Mouse (Mus musculus) cerebellum, adult 11-12 months (tissue): Measurements from ENCODE around the gene Gm21992.

Source experiments
- DNase-seq: peaks from one replicate; pipeline ENCODE4 v3.0.0; 2022

Gm21992 gene

DNA sequence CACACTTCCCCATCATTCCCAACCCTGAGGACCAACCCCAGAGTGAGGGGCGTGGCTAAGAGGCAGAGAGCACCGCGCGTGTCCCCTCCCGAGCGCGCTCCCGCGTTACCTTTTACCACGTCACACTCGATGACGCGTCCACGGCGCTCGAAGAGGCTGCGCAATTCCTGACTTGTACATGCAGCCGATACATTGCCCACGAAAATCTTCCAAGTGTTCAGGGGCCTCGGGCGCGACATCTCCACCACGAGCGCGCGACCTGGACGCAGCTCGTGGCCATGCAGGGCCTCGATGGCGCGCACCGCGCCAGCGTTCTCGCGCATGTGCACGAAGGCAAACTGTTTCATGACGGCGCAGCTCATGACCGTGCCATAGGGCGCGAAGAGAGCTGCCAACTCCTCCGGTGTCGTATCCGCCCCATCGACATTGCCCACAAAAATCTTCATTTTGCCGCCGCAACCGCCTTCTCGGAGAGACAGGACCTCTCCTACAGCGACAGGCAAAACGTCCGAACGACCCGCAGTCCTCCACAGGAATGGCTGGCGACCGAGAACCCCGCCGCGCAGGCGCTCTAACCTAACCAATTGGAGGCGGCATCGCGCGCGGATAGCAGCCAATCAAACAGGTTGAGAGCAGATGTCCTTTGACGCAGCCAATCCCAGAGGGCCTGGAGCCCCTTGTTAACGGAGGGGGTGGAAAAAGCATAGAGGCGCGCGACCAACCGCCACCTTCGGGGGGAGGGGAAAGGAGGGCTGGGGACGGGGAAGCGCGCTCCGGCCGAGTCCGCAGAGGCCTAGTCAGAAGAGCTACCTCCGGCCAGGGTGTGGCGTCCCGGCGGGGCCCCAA is at the start of gene Gm21992, which contains the start of gene Rbm14:
Gm21992 (minus strand) TSS at position 550 of the 846 bp plus-strand sequence.
Rbm14 (minus strand) TSS at position 572 of the 846 bp plus-strand sequence.
- DNase-seq: peak; percentile 99

DNA sequence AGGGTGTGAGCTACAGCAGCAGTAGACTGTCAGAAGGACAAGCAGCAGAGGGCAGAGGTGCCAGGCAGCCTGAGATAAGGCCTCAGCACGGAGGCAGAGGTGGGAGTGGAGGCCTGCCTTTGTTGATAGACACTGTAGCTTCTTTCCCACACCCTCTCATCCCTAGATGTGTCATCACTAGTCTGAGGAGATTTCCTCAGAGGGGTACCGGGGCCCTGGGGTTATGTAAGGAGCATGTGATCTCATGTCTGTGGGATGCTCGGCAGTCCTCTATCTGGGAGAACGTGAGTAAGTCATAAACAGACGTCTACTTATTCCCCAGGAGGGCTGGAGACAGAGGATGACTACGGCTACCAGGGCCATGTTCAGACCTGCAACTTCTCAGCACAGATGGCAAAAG is 47.7 kb upstream of the Gm21992 start:
- DNase-seq: no peak

DNA sequence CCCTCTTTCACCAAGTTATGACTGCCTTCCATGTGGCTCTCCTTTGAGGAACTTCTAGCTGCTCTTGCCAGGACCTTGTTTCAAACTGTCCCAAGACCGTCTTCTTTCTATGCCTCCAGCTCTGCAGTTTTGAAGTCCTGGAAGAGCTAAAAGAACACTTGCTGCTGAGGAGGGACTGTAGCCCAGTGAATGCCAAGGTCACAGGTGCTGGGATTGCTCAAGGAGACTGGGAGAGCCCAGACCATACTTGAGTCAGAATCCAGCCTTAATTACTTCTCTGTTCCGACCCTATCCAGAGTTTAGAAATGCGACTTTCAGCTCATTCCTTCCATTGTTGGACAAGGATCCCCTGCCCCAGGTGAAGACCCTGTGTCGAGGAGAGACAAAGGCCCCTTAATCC is 44.5 kb upstream of the Gm21992 start:
- no peak for DNase-seq

DNA sequence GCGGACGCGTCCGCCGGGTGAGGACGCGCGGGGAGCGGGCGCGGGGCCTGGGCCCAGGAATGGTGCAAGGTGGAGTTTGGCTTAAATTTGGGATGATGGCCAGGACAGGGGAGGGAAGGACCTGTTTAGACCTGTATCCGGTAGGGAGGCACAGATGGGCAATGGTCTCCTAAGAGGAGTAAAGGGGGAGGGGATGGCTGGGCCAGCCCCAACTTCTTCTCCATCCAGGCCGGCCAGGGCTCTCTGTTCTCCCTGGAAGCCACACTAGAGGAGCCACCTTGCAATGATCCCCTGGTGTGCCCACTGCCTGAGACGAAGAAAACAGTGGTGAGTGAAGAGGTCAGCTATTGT is 44.0 kb upstream of the Gm21992 start:
- DNase-seq: no peak

DNA sequence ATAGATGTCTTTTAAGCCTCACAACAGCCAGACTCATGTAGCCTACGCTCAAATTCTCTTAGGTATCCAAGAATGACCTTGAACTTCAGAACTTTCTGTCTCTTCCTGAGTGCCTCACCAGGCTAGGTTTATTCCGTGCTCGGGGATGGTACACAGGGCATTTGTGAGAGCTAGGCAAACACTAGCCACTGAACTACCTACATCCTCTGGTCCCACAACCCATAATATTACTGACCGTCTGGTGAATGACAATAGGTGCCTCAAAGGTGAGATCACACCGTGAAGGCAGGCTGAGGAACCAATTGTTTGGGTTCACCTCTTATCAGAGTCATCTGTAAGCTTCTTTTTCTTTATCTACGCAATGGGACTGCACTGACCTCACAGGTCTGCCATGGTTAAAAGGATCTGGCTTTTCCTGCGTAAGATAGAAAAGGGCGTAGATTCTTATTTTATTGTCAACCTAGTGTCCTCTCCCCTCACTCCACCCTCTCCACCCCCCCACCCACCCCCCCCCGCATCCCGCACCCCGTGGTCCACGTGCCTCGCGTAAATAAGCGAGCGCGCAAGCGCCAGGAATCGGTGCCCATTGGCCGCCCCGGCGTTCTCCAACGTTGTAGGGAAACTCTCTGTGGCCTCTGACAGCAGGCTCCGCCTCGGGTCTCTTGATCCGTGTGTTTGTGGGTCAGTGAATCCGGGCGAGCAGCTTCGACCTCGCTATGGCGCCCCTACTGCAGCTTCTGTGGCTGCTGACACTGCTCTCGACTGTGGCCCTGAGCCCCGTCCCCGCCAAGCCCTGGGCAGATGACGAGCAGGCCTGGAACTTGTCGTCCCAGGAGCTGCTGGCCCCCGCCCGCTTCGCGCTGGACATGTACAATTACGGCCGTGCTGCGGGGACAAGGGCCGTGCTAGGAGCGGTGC is 43.4 kb upstream of the Gm21992 start, which contains the start of gene Ctsf:
Ctsf (plus strand) TSS at position 579 of the 918 bp plus-strand sequence.
- DNase-seq: peak; percentile 95

DNA sequence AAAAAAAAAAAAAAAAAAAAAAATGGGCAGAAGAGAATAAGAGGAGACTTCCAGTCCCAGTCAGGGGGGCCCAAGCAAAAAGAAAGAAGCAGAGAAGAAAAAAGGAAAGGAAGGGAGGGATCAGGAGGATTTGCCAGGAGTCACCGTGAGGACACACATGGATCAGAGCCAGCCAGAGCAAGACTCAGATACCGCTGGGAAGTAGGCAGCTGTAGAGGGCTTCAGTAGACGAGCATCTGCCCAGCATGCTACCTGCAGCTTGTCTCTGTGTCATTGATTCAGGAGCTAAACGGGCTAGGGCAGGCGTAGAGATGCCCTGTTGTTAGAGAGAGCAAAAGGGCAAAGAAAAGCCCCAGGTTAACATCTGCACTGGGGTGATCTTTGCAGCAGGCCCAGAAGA is 38.9 kb upstream of the Gm21992 start:
- DNase-seq: no peak

DNA sequence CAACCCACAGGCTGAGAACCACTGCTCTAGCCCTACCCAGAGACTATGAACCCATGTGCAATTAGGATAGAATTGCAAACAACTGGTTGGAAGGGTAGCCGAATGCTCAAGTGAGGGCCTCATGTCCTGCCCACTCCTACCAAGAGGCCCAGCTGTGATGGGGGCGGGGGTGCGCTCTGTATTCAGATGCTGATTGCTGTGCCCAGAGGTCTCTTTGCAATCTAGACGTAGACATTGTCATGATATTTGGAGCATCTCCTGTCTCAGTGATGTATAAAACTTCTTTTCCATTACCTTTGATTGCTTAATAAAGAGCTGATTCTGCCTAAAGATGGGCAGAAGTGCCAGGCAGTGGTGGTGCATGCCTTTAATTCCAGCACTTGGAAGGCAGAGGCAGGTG is 38.4 kb upstream of the Gm21992 start:
- DNase-seq: no peak

DNA sequence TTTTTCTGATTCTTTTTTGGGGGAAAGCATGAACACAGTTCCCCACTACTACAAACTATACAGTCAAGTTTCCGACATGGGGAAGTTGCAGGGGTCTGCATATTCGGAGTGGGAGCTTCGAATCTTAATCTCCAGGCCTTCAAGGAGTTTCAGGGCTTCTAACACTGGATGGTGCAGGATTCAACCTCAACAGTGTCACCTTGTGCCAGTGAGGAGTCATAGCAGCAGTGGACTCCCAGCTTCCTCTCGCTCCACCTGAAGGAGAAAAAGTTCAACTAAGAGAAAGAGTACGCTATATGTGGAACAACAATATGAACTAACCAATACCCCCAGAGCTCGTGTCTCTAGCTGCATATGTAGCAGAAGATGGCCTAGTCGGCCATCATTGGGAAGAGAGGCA is 36.1 kb upstream of the Gm21992 start:
- DNase-seq: no peak

DNA sequence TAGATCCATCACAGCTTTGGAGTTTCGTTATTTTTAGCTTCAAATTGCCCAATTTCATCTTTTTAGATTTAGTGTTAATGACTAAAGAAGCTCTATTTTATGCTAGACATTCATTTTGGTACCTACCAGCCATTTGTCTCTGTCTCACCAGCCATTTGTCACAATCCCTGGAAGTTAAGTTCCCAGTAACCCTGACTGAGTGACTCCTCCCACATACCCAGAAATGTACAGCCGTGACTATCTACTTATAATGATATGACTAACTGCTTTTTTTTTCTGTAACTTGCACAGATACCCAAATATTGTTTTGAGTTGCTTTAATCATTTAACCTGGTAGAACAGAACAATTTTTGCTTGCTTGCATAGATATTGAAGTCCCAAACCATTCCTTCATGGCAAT is 34.4 kb upstream of the Gm21992 start:
- no peak for DNase-seq

DNA sequence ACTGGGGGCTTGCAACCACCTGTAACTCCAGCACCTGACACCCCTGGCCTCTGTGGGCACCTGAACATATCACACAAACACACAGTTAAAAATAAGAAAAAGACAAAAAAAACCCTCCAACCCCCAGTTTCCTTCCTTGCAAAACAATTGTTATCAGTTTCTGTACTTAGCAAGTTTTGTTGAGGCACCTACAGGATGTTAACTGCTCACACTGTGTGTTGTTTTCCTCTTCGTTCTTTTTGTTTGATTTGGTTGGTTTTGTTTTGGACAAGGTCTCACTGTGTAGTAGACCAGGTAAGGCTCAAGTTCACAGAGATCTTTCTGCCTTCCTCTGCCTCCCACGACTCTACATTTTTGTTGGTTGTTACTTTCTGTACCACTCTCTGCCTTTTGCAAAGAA is 31.2 kb upstream of the Gm21992 start:
- no peak for DNase-seq

DNA sequence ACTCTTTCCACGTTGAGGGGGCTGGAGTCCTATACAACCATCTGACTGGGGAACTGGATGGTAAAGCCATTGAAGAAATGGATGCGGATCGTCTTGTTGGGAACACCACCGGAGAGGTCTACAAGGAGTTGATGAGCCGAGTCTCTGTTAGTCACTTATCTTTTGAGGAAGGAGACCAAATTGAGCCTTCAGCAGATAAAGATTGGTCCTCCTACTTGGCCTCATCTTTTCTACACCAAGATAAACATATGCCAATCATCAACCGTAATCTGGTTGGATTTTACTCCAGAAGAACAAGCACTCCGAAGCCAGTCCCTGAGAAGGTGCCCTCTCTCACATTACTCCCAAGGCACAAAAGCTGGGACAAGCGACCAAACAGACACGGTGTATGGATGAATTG is 29.4 kb upstream of the Gm21992 start:
- no peak for DNase-seq

DNA sequence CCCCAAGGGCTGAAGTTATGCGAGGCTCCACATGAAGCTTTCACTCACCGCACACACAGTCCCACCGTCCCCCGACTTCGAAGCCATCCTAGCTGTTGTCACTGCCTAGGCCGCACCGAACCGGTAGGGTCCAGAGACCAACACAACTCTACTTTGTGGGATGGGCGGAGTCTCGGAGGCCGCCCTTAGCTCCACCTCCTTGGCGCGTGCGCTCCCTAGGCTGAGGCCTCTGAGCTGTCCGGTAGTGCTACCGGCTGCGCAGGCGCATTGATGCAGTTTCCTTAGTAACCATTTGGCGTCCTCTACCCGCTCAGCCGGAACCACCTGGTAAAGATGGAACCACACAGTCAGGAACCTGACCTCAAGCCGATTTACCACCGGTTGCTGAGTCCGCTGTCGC is 27.7 kb upstream of the Gm21992 start, which contains the start of the genes Ccs and Ccdc87:
Ccs (minus strand) TSS at position 184 of the 400 bp plus-strand sequence.
Ccdc87 (plus strand) TSS at position 218 of the 400 bp plus-strand sequence.
- DNase-seq: peak; percentile 97

DNA sequence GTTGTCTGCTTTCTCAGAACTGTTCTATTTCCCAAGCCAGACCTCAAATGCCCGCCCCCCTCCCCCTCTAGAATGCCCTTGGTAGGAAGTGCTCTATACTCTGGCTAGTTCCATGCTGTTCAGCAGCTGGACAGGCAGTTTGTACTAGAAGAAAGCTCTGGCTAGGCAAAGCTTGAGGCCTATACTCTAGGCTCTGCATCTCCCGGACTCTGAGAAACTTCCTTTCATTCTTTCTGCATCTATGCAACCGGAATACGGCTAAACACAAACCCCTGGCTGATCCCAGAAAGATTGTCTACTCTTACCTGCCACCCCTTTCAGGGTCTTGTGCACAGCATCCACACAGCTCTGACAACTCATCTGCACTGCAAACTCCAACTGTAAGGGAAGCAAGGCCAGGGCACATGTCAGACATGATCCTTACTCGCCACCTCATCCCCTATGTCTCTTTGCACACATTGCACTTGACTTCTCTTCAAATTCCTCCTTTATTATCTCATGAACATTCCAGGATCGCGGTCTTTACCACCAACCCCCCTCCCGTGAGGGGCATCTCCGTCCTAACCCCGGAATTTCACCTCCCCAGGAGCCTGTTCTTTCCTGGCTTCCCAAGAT is 27.2 kb upstream of the Gm21992 start:
- no peak for DNase-seq

DNA sequence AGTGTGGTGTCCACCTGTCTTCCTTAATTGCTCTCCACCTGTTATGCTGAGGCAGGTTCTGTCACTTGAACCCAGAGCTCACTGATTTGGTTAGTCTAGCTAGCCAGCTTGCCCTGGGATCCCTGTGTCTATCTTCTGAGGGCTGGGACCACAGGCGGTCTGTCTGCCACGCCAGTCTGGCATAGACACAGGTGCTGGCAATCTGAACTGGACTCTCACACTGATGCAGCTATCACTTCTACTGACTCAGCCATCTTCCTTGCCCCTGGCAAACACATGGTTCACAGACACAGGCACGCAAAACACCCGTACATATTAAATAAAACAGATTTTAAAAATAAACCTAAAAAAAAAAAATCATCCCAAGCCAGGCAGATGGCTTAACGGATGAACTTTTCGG is 25.6 kb upstream of the Gm21992 start:
- DNase-seq: no peak

DNA sequence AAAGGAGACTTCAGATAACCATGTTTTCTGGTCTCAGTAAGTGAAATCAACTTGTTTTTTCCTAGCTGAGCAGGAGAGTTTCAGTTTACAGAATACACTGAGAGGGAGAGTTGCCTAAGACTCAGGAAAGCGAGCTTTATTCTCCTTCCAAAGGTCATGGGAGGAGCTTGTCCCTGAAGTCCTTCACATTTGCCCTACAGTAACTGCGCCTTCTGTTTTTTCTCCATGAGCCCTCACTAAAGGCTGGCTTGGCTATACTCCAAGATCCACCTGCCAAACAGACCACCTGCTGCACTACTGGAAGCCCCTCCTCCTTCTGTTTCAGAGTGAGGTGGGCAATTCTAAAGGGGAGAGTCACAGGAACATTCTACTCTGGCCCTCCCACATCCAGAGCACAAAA is 24.7 kb upstream of the Gm21992 start:
- no peak for DNase-seq

DNA sequence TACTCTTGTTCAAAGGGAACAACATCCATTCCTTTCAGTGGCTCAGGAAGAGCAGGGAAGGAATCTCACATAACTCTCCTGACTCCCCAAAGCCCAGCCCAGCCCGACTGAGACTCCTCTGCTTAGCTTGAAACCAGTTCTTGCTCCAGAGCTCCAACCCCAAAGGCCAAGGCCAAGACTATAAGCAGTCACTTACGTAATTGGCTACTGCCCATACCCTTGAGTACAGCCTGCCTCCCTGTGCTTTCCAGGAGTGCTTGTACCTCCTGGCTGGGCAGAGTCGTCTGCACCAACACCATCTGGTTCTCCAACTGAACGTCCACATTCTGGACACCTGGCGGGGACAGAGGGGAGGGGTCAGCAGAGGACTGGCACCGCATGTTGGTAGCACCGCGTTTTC is 22.6 kb upstream of the Gm21992 start:
- DNase-seq: no peak

DNA sequence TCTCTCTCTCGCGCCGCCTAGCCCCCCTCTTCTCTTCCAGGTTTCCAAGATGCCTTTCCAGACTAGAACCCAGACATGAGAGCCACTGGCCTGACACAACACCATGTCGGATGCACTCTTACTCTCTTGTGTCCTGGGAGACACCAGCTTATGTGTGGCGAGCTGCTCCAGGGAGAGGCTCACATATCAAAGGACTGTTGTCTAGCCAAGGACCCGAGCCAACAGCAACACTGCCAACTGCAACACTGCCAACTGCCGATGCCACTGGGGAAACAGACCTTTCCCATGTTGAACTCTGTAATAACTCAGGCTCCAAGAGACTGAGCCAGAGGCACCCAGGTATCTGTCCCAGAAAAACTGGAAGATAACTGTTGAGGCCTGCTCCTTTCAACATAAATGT is 17.7 kb upstream of the Gm21992 start:
- peak; percentile 80 for DNase-seq

DNA sequence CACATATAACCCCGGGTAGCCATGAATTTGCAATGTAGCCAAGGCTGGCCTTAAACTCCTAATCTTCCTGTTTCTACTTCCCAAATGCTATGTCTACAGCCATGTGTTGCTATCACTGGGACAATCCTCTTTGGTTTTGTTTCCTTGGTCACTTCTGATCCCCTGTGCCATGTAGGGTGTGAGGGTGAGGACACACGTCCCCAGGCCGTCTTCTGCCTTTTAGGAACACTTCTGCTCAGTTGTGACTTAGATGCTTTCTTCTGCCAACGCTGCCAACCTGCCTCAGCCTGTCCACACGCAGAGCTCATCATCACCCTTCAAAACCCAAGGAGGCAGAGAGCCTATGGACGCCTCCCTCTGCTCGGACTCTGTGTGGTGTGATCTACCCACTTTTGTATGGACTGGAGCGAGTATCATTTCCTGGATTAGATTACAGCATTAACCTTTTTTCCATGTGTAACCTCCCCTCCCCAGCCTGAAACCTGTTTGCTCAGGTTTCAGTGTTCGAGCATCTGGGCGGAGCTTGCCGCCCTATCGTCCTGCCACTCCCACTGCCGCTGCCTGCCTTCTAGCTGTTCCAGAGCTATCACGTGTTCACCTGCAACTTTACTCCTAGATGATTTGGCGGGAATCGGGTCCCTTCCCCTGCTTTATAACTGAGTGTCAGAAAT is 17.2 kb upstream of the Gm21992 start:
- no peak for DNase-seq

DNA sequence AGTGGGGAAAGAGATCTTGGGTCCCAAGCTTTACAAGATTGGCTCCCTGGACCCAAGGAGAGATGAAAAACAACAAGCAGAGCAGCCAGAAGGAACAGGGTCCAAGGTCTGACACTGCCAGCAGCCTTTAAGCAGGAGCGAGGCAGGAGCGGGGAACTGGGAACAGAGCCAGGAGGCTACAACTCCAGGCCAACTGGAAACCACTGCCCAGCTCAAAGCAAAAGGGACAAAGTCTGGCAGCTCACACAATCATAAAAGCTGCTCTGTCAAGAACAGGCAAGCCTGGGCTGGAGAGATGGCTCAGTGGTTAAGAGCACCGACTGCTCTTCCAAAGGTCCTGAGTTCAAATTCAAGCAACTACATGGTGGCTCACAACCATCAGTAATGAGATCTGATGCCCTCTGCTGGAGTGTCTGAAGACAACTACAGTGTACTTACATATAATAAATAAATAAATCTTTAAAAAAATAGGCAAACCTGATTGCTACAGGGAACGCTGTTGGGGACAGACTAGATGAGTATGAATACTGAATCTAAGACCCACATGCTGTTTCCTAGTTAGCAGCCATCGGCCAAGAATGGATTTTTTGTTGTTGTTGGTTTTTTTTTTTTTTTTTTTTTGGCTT is 9.4 kb upstream of the Gm21992 start:
- DNase-seq: peak; percentile 54

DNA sequence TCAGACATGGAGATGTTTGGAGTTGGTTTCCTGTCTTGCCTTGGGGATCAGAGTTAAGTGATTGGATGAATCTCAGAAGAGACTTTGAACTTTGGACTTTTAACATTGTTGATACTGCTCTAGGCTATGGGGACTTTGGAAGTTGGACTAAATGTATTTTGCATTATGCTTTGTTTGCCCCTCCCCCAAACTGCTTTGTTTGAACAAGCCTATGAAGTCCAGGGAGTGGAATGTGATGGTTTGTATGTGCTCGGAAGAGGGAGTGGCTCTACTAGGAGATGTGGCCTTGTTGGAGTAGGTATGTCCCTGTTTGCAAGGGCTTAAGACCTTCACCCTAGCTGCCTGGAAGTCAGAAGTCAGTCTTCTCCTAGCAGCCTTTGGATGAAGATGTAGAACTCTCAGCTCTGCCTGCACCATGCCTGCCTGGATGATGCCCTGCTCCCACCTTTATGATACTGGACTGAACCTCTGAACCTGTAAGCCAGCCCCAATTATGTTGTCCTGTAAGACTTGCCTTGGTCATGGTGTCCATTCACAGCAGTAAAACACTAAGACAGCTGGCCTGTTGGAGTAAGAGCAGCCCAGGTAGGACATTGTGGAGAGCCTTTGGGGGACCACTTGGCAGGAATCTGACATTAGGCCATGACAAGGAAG is 5.9 kb upstream of the Gm21992 start:
- no peak for DNase-seq

DNA sequence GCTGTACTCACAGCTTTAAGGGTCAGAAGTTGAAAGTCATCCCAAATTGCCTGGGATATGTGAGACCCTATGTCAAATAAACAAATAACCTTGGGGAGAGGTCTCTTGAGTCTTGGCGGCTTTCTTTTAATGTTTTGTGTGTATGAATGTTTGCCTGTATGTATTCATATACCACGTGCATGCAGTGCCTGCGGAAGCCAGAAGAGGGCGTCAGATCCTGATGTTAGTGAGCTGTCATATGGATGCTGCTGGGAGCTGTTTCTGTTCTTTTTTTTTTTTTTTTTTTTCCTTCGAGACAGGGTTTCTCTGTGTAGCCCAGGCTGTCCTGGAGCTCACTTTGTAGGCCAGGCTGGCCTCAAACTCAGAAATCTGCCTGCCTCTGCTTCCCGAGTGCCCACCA is 1.6 kb upstream of the Gm21992 start:
- DNase-seq: no peak
